Mouse (Mus musculus) gastrocnemius, adult 18-20 months (tissue): Measurements from ENCODE around the gene Pitpnm1. TPM values are rescaled to one million over a fixed set of nuclear protein-coding genes. Genes with fewer than 3 reads are reported as not detected.
A peak's percentile ranks its signal among the peaks of the same experiment; 100 is the strongest.
"Not testable (repeated sequence)": the region's sequence is repeated elsewhere in the genome, so short reads cannot be mapped to it uniquely, and the experiment has no call there.

Experiments used
- DNase-seq: peaks from one replicate; pipeline ENCODE4 v3.0.0; 2021; ENCODE audit warnings: low spot score
- long read RNA-seq, 2 experiments: library from polyadenylated mRNA; stranded (forward); transcript quantifications; one replicate each; pipeline ENCODE4 v2.0.0; 2021
- total RNA-seq, 2 experiments: library from RNA; stranded (reverse); gene quantifications; 2 replicates each; pipeline ENCODE4 v1.2.3; 2021

Pitpnm1 gene
- 1 to 10 TPM; 2.0 to 3.7 TPM for total RNA-seq
- long read RNA-seq, experiment 1, full-length matches to known transcripts = 2 of 6 reads
- long read RNA-seq, experiment 1, partial matches to known transcripts = 2 of 6 reads
- long read RNA-seq, experiment 1, other reads (novel, unspliced or antisense) = 2 of 6 reads
- long read RNA-seq, experiment 2, full-length matches to known transcripts = 4 of 4 reads
- long read RNA-seq, experiment 2, partial matches to known transcripts = 0 of 4 reads
- long read RNA-seq, experiment 2, other reads (novel, unspliced or antisense) = 0 of 4 reads

DNA sequence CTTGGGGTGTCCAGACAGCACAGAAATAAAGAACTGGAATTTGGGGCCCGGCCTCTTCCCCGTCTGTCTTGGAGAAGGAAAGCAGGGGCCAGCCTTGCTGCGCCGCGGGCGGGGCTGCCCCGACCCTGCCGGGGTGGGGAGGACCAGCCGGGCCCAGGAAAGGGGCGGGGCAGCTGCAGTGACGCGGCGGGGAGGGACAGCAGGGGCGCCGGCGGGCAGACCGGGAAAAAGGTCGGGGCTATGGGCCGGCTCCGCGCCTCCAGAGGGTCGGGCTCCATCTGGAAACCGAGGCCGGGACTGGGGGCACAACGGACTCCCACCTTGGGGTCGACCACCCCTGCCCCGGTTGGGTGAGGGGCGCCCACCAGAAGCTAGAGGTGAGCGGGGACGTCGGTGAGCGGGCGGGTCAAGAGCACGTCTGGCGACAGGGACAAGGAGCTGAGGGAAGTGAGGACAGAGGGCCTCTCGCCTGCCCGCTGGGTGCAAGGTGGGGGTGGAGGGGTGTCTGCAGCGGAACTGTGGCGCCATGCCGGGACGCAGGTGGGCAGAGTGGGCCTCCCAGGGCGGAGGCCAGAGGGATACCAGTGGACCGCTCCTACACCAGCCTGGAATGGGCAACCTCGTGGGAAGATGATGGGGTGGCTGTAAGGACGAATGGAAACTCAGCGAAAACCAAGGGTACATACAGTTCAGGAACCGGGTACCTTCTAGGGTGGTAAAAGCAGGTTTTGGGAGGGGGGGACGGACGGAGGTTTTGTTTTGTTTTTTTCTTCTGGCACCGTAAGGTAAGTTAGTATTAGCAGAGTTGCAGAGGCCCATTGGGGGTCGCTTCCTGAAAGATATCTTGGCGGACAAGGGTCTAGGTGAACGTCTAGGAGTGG lies at the start of gene Pitpnm1:
TSS of gene Pitpnm1 (plus strand) at position 162 of the 881 bp plus-strand sequence.
- DNase-seq = peak; percentile 77

DNA sequence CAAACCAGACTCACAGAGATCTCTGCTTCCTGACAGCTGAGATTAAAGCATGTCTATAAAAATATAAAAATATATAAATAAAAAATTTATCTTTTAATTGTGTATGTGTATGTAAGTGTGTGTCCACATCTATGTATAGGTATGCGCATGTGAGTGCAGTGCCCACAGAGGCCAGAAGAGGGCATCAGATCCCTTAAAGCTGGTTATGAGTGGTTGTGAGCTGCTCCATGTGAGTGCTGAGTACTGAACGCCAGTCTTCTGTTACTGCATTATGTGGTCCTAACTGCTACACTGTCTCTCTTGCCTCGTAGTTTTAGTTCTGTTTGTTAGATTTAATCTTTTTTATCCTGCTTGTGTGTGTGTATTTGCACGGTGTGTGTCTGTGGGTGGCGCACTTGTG lies 48.8 kb upstream of the Pitpnm1 start:
- no peak for DNase-seq

DNA sequence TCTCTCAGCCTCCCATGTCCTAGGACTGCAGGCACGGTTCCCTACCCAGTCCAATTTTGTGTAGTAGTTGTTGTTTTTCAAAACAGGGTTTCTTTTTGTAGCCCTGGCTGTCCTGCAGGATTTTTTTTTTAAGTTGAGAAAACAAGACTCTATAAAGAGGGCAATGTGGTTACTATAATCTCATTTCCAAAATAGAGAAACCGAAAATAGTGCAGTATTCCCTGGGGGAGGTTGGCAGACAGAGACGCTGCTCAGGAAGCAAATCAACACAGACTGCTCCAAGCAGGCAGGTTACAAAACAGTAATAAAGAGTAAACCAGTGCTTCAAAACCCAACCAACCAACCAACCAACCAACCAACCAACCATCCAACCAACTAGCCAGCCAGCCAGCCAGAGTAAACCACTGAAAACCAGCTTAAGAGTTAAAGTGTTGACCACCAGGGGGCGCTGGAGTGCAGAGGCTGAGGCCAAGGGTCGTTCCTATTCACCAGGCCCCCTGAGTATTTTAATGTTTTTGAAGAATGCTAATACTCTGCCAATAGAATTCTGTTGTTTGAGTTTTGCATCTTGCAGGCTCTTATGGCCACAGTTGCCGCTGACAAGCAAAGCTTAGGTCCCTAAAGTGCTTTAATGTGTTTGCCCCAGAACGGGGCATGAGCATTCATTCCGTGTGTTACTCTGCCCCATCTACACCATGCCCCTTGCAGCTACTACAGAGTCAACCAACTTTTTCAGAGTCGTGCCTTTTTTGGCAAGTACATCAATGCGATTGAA lies 47.9 kb upstream of the Pitpnm1 start:
- DNase-seq = peak; percentile 66

DNA sequence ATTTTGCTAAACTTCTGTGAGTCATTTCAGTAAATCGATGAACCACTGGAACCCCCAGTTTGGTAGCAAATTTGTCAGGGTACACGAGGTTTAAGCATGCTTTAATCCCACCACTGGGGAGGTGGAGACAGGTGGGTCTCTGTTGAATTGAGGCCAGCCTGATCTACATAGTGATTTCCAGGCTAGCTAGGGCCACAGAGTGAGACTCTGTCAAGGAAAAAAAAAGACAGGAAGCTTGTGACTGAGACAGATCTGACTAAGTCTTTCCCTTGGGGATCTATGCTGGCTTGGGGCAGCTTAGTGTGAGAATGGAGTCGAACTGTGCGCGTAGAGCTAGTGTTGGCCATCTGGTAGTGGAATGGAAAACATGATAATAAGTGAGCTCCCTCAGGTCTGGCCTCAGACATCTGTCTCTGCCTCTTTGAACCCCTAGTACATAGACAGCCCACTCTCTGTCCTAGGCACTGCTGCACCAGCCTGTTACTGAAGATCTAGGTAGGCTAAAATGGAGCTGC lies 47.2 kb upstream of the Pitpnm1 start:
- no peak for DNase-seq

DNA sequence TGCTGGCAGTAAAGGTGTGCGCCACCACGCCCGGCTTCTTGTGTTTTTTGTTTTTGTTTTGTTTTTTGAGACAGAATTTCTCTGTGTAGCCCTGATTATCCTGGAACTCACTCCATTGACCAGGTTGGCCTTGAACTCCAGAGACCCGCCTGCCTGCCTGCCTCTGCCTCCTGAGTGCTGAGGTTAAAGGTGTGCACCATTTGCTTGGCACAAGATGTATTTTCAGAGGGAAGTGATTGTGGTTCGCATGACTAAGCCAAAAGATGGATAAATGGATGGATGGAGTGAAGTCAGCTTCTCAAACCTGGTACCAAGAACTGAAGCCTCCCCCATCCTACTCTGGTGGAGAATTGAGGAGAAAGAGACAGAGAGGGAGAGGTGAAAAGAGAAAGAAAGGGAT lies 45.2 kb upstream of the Pitpnm1 start:
- no peak for DNase-seq

DNA sequence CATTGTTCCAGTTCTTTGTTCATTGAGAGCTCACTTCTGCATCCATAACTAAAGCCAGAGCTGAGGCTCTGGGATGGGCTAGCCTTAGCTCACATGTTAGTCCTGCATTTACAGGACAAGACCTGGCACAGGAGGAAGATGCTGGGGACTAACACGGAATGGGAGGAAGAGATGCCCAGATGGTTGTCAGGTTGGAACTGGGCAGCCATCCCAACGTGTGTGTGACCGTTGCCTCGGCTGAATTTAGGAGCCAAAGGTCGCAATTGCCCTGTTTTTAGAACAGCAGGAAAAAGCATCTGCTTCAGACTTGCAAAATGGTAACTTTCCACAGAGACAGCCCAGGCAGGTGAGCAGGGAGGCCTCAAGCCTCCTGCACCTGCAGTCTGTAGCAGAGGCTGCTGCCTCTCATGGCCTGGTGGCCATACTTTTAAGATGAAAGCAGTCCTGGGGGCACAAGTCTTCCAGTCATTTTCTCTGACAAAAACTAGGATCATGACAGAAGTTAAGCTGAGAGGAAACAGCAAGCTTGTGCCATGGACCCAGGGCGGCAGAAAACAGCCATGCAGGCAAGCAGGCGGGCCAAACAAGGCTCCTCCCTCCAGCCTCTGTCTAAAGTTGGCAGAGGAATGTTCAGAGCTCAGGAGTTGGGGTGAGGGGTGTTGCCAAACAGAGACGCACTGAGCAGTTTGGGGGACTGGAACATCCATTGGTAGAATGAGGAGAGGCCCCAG lies 44.4 kb upstream of the Pitpnm1 start:
- DNase-seq = no peak

DNA sequence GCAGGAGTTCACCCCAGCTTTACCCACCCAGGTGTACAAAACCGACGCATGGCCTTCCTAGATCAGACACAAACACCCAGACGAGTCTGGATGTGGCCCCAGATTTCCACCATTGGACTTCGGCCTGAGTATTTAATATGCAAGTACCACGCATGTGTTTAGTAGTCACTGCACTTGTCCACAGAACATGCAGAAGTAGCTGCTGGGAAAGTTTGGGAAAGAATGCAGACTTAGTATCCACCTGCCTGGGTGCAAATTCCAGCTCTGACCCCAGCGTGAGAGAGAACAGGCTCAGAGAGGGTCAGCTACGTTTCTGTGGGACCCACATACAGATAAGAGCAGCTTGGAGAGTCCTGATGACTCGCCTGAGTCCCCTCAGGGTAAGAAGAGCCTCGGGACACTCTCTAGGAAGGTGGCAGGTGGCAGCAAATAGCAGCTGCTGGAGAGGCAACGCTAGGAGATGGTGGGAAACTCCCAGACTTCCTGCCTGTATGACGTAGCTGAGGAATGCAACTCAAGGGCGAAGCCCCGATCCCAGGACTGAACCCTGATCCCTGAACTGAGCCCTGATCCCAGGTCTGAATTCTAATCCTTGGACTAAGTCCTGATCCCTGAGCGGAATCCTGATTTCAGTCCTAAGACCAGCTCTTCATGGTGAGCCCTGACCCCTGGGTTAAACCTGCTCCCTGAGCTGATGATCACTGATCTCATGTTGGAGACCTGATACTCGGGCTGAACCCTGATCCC lies 43.7 kb upstream of the Pitpnm1 start:
- no peak for DNase-seq

DNA sequence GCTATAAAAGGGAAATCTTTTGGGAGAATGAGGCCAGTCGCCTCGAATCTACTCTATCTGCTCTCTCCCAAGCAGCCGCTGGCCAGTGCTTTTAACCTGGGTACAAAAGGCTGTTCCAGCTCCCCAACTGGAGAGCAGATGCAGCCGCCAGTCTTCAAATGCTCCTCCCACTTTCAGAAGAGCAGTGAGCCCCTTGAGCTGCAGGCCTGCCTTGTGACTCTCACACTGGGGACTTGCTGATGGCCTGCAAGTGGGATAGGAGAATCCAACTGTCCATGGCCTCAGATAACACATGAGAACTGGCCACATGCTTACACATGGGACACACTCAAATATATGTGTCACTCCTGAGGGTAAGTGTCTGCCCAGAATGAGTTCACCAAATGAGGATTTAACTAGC lies 43.1 kb upstream of the Pitpnm1 start:
- DNase-seq = no peak

DNA sequence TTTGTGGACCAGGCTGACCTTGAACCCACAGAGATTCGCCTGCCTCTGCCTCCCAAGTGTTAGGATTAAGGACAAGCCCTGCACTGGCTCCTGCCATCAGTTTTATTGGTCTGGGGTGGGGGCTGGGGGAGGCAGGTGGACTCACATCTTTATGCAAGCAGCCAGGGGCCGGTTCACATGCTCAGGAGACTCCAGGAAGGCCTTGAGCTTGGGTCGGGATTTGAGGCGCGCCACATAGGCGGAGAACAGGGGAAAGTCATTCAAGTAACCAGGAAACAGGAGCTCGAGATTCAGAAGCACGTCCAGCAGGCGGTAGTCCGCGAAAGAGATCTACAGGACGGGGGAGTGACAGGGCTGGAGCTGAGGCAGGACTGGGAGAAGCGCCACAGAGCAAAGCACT lies 42.4 kb upstream of the Pitpnm1 start:
- no peak for DNase-seq

DNA sequence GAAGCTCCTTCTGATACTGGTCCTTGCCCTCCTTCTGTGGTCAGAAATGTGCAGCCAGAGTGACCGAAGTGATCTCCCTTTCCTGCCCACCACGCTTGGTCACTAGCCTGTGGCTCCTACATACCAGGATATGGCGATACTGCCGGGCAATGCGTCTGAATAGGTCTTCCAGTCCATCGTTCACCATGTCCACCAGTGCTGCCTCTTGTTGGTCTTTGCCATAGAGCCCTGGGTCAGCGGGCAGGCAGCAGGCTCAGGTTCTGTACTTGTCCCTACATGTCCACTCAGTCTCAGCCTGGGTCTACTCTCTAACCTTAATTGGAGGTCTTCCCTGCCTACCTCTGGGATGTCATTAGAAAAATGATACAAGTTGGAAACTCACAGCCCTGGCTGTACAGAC lies 41.8 kb upstream of the Pitpnm1 start:
- no peak for DNase-seq

DNA sequence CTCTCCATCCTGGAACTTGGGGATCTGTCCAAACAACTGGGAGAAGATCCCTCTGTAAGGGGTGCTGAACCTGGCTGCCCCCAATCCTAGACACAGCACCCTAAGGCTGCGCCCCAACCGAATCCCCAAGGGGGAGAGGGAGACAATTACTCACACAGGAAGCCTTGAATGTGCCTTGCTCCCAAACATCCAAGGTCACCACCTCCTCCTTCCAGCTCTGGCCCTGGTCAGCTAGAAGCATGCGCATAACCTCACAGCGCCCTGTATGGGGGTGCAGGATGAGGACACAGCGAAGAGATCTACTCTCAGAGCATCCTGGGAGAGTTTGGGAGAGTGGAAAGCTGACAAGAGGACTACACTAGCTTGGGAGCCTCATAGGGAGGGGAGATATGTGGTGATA lies 41.2 kb upstream of the Pitpnm1 start:
- no peak for DNase-seq

DNA sequence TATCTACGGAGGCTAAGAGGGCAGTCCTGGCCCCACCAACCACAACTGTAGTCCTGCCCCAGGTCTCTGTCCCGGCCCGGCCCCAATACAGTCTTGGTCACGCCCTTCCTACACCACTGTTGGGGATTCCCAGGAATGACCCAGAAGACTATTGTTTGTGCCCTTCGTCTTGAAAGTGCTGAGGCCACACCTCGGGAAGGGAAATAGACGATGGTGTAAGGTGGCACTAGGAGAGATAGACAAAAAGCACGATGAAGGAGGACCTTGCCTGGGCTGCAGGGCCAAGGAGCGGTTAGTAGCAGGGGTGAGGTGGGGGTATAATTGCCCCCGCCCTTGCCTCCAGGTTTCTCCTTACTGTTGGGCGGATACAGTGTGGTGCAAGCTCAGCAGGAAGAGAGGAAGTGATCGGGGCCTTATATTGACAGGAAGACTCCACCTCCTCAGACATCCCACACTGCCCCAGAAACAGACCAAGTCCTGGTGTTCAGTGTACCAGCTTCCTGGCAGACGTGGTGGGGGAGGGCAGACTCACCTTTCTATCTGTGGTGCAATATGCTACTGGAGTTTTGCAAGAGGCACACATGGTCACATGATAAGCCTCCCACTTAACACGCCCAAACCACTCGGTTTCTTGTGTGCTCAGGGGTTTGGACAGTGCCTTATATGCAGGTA lies 40.6 kb upstream of the Pitpnm1 start, which contains the start of gene Gstp3:
TSS of gene Gstp3 (minus strand) at position 501 of the 672 bp plus-strand sequence.
- no peak for DNase-seq

DNA sequence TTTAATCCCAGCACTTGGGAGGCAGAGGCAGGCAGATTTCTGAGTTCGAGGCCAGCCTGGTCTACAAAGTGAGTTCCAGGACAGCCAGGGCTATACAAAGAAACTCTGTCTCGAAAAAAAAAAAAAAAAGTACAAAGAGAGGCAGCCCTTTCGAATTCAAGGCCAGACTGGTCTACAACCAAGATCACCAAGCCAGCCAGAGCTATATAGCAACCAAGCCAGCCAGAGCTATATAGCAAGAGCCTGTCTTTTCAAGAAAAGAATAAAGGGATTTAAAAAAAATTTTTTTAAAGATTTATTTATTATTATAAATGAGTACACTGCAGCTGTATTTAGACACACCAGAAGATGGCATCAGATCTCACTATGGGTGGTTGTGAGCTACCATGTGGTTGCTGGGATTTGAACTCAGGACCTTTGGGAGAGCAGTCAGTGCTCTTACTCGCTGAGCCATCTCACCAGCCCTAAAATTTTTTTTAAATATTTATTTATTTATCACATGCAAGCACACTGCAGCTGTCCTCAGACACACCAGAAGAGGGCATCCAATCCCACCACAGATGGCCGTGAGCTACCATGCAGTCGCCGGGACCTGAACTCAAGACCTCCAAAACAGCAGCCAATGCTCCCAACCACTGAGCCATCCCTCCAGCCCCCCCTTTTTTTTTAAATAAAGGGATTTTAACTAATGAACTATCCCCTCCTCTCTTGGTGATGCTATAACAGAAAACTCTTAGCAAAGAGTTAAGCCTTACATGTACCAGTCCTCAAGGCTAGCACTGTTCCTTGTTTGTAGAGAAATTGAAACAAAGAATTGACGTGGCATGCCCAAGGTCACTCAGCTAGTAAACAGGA lies 39.5 kb upstream of the Pitpnm1 start:
- not testable (repeated sequence) for DNase-seq

DNA sequence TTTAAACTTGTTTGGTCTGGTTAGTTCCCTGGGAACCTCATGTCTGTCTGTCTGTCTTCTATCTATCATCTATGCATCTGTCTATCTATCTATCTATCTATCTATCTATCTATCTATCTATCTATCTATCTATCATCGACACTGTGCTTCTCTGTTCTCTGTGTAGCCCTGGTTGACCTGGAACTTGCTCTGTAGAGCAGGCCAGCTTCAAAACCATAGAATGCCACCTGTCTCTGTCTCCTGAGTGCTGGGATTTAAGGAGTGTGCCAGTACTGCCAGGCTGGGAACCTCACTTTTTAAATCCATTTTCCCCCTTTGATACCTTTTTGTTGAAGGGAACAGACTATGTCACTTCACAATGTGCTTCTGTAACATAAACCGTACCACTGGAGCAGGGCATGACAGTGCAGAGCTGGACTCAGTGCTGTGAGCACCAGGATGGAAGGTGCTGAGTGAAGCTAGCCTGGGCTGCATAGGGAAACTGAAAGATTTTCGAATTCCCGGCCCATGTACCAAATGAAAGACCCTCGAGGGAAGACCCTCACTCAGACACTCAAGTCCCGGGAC lies 38.8 kb upstream of the Pitpnm1 start:
- DNase-seq = no peak

DNA sequence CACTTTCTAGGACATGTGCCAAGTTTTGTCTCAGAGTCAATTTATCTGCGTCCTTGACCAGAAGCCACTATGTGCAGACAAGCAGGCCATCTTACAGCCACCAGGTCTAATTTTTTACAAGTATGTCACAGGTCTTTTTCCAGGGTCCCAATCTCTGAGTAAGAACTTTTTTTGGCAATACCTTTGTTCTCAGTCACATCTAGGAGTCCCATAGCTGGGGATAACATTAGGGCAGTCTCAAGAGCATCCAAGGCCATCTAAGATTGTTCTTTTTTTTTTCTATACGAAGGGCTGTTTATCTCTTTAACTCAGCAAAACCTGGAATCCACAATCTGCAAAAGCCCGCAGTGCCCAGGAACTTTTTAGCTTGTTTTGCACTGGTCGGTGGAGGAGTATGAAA lies 36.4 kb upstream of the Pitpnm1 start:
- DNase-seq = not testable (repeated sequence)

DNA sequence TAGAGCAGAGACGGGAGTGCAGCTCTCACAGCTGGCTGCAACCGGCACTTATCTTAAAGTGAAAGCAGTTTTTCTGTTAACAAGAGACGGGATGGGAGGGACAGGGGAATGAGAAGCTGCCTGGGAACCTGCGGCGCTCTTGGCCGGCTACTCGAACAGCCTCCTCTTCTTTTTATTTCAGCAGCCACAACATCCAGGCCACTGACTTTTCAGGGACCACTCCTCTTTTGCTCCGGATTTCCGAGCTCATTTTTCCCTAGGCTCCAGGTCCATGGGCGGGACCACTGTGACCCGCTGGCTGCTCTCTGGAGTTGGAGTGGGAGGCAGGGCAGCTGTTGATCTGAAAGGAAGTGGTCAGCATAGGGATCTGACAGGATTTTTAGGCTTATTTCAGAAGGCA lies 35.3 kb upstream of the Pitpnm1 start:
- DNase-seq = not testable (repeated sequence)

DNA sequence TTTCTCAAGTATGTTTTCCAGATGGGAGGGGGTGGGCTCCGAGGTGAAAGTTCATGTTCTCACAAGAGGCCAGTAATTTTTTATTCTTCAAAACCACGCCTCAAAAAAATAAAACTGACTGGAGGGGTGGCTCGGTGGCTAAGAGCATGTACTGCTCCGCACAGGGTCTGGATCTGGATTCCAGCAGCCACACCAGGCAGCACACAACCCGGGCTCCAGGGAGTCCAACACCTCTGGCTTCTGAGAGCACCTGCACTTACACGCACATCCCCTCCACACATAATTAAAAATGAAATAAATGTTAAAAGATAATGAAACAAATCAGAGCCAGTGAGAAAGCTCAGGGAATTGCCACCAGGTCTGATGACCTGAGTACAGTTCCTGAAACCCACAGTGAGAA lies 33.5 kb upstream of the Pitpnm1 start:
- DNase-seq = no peak

DNA sequence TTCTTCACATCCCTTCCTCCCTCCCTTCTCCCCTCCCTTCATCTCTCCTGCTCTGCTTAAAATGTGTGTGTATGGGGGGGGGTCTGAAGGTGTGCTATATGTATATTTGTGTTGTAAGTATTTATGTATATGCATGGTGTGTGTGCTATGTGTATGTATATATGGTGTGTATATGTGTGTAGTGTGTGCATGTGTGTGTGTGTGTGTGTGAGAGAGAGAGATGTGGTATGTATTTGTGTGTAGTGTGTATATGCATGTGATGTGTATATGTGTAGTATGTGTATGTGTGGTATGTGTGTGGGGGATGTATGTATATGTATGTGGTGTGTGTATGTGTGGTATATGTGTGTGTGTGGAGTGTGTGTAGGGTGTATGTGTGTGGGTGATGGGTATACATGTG lies 32.9 kb upstream of the Pitpnm1 start:
- DNase-seq = no peak
